Mouse (Mus musculus) forebrain, embryonic 16.5 days (tissue): ENCODE measurements around the gene Mpz. TPM values are rescaled to one million over a fixed set of nuclear protein-coding genes. Genes with fewer than 3 reads are reported as not detected.
A peak's percentile ranks its signal among the peaks of the same experiment; 100 is the strongest.

ENCODE experiments used
- ATAC-seq: fragments of 200-750 bp; cut with Nextera tagmentation; 2 replicates; pipeline ENCODE4 v1.8.0; 2017; ENCODE audit warnings: mild to moderate bottlenecking, moderate library complexity
- H3K27ac ChIP-seq: fragments of 300-500 bp; sonication (generic); 2 replicates; pipeline ENCODE4 v1.5.1; 2014; ENCODE audit warnings: low read length, control low read depth
- H3K27me3 ChIP-seq: fragments of 300-500 bp; sonication (generic); replicated peaks from 2 replicates; pipeline ENCODE4 v1.6.1; 2014; ENCODE audit warnings: low read length; ENCODE audit not compliant: control insufficient read depth, insufficient read depth
- H3K36me3 ChIP-seq: fragments of 300-500 bp; sonication (generic); 2 replicates; pipeline ENCODE4 v1.6.1; 2014; ENCODE audit not compliant: control insufficient read depth, insufficient read depth
- H3K4me1 ChIP-seq: fragments of 300-500 bp; sonication (generic); replicated peaks from 2 replicates; pipeline ENCODE4 v1.6.1; 2014; ENCODE audit warnings: low read length; ENCODE audit not compliant: control insufficient read depth, insufficient read depth
- H3K4me2 ChIP-seq: fragments of 300-500 bp; sonication (generic); 2 replicates; pipeline ENCODE4 v1.6.1; 2014; ENCODE audit warnings: mild to moderate bottlenecking, low read length, control low read depth
- H3K4me3 ChIP-seq: fragments of 300-500 bp; sonication (generic); replicated peaks from 2 replicates; pipeline ENCODE4 v1.5.1; 2014; ENCODE audit warnings: mild to moderate bottlenecking, low read length, control low read depth
- H3K9ac ChIP-seq: fragments of 300-500 bp; sonication (generic); replicated peaks from 2 replicates; pipeline ENCODE4 v1.6.1; 2014; ENCODE audit warnings: low read depth, low read length, control low read depth
- H3K9me3 ChIP-seq: fragments of 300-500 bp; sonication (generic); 2 replicates; pipeline ENCODE4 v1.6.1; 2016; ENCODE audit warnings: low read length; ENCODE audit not compliant: control insufficient read depth
- WGBS: fragments of 180-500 bp; shearing (Covaris S2); extraction: QIAGEN DNeasy Blood & Tissue Kit; methylation state at CpG from one replicate; pipeline ENCODE4 v1.1.7; 2014; 5-methylcytosine and 5-hydroxymethylcytosine counted together
- polyA plus RNA-seq: library from polyadenylated mRNA; unstranded; fragments of >200 nt; fragmentation: Nextera tagmentation; extraction: Ambion mirVana; gene quantifications from 2 replicates; pipeline ENCODE4 v1.2.1, GENCODE M21; 2015

Mpz gene
- polyA plus RNA-seq, 1 experiment from 2014 or later, result not detected

- no peak overlapping the region for H3K27ac ChIP-seq
- peaks cover 4% of the 10 kb centered on the region; the same call in 1 of the 2 replicates for H3K4me1 ChIP-seq
- WGBS, result 74% methylated on average over 3 of the region's 3 CpGs
- no peak overlapping the region for H3K9ac ChIP-seq
- H3K36me3 ChIP-seq, result no peaks in the 10 kb centered on the region
- ATAC-seq, result no peak
- no peak overlapping the region for H3K4me3 ChIP-seq
- no peak overlapping the region for H3K4me2 ChIP-seq
- H3K9me3 ChIP-seq, result no peaks in the 10 kb centered on the region
- H3K27me3 ChIP-seq, result peaks cover 24% of the 10 kb centered on the region
Observed at GRCm38 (mm10) chr1:171156644-171157043, 6.1 kb downstream of the Mpz start.

GRCm38 (mm10) chr1:171157965-171158364, 7.5 kb downstream of the Mpz start:
- peaks cover 4% of the 10 kb centered on the region; the same call in 1 of the 2 replicates for H3K4me1 ChIP-seq

GRCm38 (mm10) chr1:171159485-171159975, 9.0 kb downstream of the Mpz start:
- H3K27me3 ChIP-seq, result peaks cover 24% of the 10 kb centered on the region
- no peaks in the 10 kb centered on the region for H3K36me3 ChIP-seq
- peaks cover 4% of the 10 kb centered on the region; the same call in 1 of the 2 replicates for H3K4me1 ChIP-seq
- ATAC-seq, result no peak
- no peaks in the 10 kb centered on the region for H3K9me3 ChIP-seq
- H3K4me2 ChIP-seq, result peak overlapping the region; percentile 30
- no peak overlapping the region for H3K27ac ChIP-seq
- 4% methylated on average over 15 of the region's 15 CpGs for WGBS
- no peak overlapping the region for H3K9ac ChIP-seq
- H3K4me3 ChIP-seq, result no peak overlapping the region

More at GRCm38 (mm10) chr1:171157965-171158364, 7.5 kb downstream of the Mpz start:
- Histone ChIP-seq H3K9ac (no peak overlapping the region), H3K9me3 (no peaks in the 10 kb centered on the region), H3K27ac (no peak overlapping the region), H3K4me2 (no peak overlapping the region), H3K4me3 (no peak overlapping the region), H3K27me3 (peaks cover 24% of the 10 kb centered on the region), H3K36me3 (no peaks in the 10 kb centered on the region)
- ATAC-seq, result no peak

- H3K36me3 ChIP-seq, result no peaks in the 10 kb centered on the region
- no peak for ATAC-seq
- H3K9ac ChIP-seq, result no peak overlapping the region
- H3K27ac ChIP-seq, result no peak overlapping the region
- peaks cover 14% of the 10 kb centered on the region for H3K27me3 ChIP-seq
- no peak overlapping the region for H3K4me3 ChIP-seq
- peaks cover 4% of the 10 kb centered on the region; the same call in 1 of the 2 replicates for H3K4me1 ChIP-seq
- 87% methylated on average over 3 of the region's 3 CpGs for WGBS
- H3K4me2 ChIP-seq, result no peak overlapping the region
- H3K9me3 ChIP-seq, result no peaks in the 10 kb centered on the region
Observed at GRCm38 (mm10) chr1:171162526-171162925, 12.0 kb downstream of the Mpz start.

- Histone ChIP-seq H3K4me3 (no peak overlapping the region), H3K9ac (no peak overlapping the region), H3K27ac (no peak overlapping the region), H3K36me3 (no peaks in the 10 kb centered on the region), H3K27me3 (peaks cover 8% of the 10 kb centered on the region), H3K4me2 (no peak overlapping the region), H3K9me3 (no peaks in the 10 kb centered on the region), H3K4me1 (peaks cover 4% of the 10 kb centered on the region; the same call in 1 of the 2 replicates)
- ATAC-seq, result no peak
- 37% methylated on average over 3 of the region's 3 CpGs for WGBS
Observed at GRCm38 (mm10) chr1:171164258-171164657, 13.7 kb downstream of the Mpz start.

- H3K4me3 ChIP-seq, result no peak overlapping the region
- H3K27me3 ChIP-seq, result peaks cover 2% of the 10 kb centered on the region; the same call in 1 of the 2 replicates
- no peaks in the 10 kb centered on the region for H3K4me1 ChIP-seq
- H3K9ac ChIP-seq, result no peak overlapping the region
- no peaks in the 10 kb centered on the region for H3K36me3 ChIP-seq
- 81% methylated on average over 5 of the region's 5 CpGs for WGBS
- ATAC-seq, result no peak
- no peak overlapping the region for H3K27ac ChIP-seq
- H3K9me3 ChIP-seq, result no peaks in the 10 kb centered on the region
- no peak overlapping the region for H3K4me2 ChIP-seq
Observed at GRCm38 (mm10) chr1:171165629-171166345, 15.3 kb downstream of the Mpz start.

GRCm38 (mm10) chr1:171168906-171169305, 18.4 kb downstream of the Mpz start:
- H3K27me3 ChIP-seq, result no peaks in the 10 kb centered on the region
- H3K9ac ChIP-seq, result no peak overlapping the region
- WGBS, result 91% methylated on average over 12 of the region's 12 CpGs
- no peak overlapping the region for H3K4me2 ChIP-seq
- no peak overlapping the region for H3K4me3 ChIP-seq
- H3K4me1 ChIP-seq, result no peaks in the 10 kb centered on the region
- no peaks in the 10 kb centered on the region for H3K9me3 ChIP-seq
- H3K36me3 ChIP-seq, result no peaks in the 10 kb centered on the region
- no peak for ATAC-seq
- no peak overlapping the region for H3K27ac ChIP-seq

GRCm38 (mm10) chr1:171169913-171170312, 19.4 kb downstream of the Mpz start:
- 69% methylated on average over 3 of the region's 3 CpGs for WGBS
- H3K4me3 ChIP-seq, result no peak overlapping the region
- no peak overlapping the region for H3K4me2 ChIP-seq
- no peak overlapping the region for H3K9ac ChIP-seq
- H3K36me3 ChIP-seq, result no peaks in the 10 kb centered on the region
- H3K27me3 ChIP-seq, result no peaks in the 10 kb centered on the region
- no peaks in the 10 kb centered on the region for H3K4me1 ChIP-seq
- no peak for ATAC-seq
- H3K27ac ChIP-seq, result no peak overlapping the region
- H3K9me3 ChIP-seq, result no peaks in the 10 kb centered on the region

GRCm38 (mm10) chr1:171171138-171171537, 20.6 kb downstream of the Mpz start:
- no peaks in the 10 kb centered on the region for H3K9me3 ChIP-seq
- no peak overlapping the region for H3K4me3 ChIP-seq
- no peak overlapping the region for H3K27ac ChIP-seq
- 71% methylated on average over 3 of the region's 3 CpGs for WGBS
- H3K9ac ChIP-seq, result no peak overlapping the region
- ATAC-seq, result no peak
- no peak overlapping the region for H3K4me2 ChIP-seq
- H3K4me1 ChIP-seq, result no peaks in the 10 kb centered on the region
- no peaks in the 10 kb centered on the region for H3K27me3 ChIP-seq
- no peaks in the 10 kb centered on the region for H3K36me3 ChIP-seq
